Mouse (Mus musculus) small intestine, adult 2 months (tissue): ENCODE measurements around the gene Lnpk.

Source experiments
- CTCF ChIP-seq: fragments of 200-500 bp; IDR thresholded peaks from 2 replicates; pipeline ENCODE4 v1.5.1; 2012; ENCODE audit warnings: low read depth, mild to moderate bottlenecking, control low read depth, inconsistent platforms, low read length, moderate library complexity, mixed read lengths; ENCODE audit not compliant: insufficient replicate concordance, insufficient read length; ENCODE audit errors: extremely low read depth
- POLR2A ChIP-seq: fragments of 200-500 bp; IDR thresholded peaks from 2 replicates; pipeline ENCODE4 v1.6.1; 2012; ENCODE audit warnings: low read depth, mild to moderate bottlenecking, control low read depth, inconsistent platforms, low read length, moderate library complexity

DNA sequence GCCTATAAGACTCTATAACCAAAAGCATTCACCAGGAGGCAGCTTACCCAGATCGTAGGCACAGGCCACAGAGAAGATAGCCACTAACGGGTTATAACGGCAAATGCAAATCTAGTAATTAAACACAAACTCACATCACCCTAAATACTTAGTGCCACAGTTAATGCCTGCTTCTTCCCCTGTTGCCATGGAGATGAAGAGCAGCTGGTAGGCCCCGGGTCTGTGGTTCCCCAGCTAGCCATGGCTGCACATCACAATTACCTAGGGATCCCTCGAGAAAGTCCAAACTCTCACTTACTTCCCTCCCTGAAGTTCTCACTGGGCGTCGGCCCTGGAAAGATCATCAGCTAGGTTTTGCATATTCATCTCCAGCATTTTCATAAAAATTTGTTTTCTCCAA, 90.8 kb downstream of the Lnpk start:
- TF ChIP-seq CTCF: no peak
- TF ChIP-seq POLR2A: no peak
